Mouse (Mus musculus) retina, postnatal 1 day (tissue): ENCODE results near the gene Esrrb.

Source experiments
- DNase-seq: peaks from one replicate; pipeline ENCODE4 v3.0.0-alpha.2; 2012

The Esrrb gene

DNA sequence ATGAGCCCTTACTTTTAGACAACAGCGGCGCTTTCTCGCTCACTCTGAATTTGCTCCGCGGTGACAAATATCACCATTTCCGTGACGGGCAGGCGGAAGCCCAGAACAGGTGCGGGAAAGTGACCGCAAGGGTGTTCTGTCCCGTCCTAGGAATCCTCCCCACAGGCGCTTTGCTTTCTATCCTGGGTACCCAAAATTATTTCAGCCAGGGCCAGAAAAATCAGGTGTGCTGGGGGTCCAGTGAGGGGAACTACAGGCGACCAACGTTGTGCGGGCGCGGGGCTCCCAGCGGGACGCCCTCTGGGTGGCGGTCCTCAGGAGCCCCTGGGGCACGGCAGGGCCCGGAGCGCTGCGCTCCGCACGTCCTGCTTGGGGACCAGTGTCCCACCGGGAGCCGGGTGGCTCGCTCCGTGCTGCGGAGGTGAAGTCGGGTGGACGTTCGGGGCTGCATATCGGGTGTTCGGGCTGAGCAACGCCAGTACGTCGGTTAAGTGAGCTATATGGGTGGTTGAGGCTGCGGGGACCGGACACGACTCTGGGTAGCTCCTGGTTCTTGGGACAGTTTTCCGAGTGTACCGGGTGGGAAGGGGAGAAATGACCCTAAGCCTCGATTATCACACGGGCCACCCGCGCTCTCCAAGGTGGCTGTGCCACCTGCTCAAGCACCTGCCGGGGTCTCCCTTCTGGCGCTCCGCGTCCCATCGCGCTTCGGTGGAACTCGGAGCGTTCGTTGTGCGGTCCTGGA lies 61.4 kb downstream of the Esrrb start:
- DNase-seq, result no peak

DNA sequence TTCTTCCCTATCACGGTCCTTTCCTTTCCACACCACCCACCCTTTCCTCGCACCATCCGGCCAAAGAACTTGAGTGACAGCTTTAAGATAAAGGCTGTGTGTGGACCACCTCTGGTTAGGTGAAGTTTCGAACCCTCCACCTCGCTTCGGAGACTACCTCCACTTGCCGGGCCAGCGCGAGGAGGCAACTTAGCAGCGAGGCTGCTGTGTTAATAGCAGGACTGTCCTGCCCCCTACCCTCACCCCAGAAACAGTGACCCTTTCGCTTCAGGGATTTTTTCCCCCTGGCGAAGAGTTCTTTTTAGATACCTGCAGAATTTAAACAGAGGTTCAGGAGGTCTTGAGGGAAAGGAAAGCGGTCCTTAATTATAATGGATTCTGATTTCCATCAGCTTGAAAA lies 62.2 kb downstream of the Esrrb start:
- no peak for DNase-seq

- no peak for DNase-seq
Observed at GRCm38 (mm10) chr12:86427585-86427984, 66.7 kb downstream of the Esrrb start.

GRCm38 (mm10) chr12:86431671-86432070 lies 70.8 kb downstream of the Esrrb start:
- peak; percentile 63 for DNase-seq

- DNase-seq, result peak; percentile 86
Observed at GRCm38 (mm10) chr12:86433371-86433821, 72.5 kb downstream of the Esrrb start.

DNA sequence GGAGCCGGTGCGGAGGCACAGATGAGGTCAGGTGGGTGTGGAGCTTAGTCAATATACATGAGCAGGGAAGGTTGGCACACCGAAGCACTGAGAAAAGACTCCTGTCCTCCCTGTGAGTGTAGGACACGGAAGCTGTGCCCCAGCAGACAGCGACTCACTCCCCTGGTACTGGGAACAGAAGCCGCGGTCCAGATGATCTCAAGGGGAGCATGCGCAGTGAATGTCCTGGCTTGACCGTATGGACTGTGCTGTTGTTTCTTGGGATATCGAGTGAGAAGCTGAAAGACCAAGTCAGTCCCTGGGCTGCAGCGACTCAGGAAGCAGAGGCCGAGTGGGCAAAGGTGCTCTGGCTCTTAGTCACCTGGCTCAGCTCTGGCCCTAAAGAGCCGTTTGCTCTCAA lies 74.7 kb downstream of the Esrrb start:
- no peak for DNase-seq

- no peak for DNase-seq
Observed at GRCm38 (mm10) chr12:86450848-86451247, 89.9 kb downstream of the Esrrb start.

- DNase-seq, result no peak
Observed at GRCm38 (mm10) chr12:86455009-86455408, 94.1 kb downstream of the Esrrb start.

DNA sequence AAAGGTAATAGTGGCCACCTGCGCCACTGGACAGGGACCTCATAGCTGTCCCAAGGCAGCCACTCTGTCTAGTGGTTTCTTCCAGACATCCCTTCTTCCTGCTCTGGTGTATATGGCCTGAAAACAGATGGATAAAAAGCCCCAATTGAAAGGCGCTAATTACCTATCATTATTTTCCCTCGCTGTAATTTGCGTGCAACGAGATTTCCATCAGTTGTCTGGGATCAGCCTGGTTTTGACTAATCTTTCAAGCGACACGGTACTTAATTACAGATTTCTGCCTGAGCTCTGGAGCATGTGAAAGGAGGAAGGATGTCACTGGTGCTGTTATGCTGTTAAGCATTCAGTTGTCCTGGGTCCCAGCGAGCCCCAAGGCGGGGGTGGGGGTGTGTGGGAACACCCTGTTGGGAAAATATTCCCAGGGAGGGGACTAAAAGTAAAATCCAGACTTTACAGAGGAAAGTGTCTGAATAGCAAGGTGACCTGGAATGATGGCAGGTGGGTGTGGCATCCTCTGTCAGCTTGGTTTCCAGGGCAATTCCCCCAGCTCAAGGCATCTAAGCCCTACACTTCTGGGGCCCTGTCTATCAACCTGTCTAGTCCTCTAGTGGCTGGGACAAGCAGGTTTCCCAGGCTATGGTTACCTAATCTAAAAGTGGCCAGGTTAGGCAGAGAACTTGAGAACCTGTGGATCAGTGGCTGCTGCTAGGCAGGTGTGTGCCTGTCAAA lies 102.0 kb downstream of the Esrrb start:
- peak; percentile 13 for DNase-seq

- no peak for DNase-seq
Observed at GRCm38 (mm10) chr12:86464385-86464784, 103.5 kb downstream of the Esrrb start.

- no peak for DNase-seq
Observed at GRCm38 (mm10) chr12:86466180-86466579, 105.3 kb downstream of the Esrrb start.

DNA sequence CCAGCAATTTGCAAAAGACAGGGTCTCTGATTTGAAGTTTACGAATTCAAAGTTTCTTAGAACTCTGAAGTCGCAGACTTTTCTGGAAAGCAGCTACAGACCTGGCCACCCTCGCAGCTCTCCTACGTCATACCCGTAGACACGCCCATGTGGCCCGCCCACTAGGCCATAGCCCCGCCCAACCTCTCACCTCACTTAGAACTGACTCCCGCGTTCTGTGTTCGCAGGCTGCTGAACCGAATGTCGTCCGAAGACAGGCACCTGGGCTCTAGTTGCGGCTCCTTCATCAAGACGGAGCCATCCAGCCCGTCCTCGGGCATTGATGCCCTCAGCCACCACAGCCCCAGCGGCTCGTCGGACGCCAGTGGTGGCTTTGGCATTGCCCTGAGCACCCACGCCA lies 109.0 kb downstream of the Esrrb start:
- no peak for DNase-seq

GRCm38 (mm10) chr12:86470912-86471311 lies 110.0 kb downstream of the Esrrb start:
- no peak for DNase-seq

DNA sequence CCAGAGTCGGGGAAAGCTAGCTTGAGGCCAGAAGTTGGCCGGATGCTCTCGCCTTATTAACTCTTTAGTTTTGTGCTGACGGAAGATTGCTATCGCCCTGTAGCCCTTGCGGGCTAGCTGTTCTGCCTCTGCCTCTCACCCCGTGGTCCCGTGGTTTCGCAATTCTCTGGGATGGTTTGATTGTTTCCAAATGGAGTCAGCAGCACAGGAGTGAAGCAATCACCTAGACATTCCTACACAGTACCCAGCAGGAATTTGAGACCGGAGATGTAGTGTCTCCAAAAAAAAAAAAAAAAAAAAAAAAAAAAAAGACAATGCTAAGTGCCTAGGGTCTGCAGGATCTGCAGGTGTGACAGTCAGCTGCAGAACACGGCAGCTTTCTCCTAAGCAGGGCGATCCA lies 112.7 kb downstream of the Esrrb start:
- no peak for DNase-seq

DNA sequence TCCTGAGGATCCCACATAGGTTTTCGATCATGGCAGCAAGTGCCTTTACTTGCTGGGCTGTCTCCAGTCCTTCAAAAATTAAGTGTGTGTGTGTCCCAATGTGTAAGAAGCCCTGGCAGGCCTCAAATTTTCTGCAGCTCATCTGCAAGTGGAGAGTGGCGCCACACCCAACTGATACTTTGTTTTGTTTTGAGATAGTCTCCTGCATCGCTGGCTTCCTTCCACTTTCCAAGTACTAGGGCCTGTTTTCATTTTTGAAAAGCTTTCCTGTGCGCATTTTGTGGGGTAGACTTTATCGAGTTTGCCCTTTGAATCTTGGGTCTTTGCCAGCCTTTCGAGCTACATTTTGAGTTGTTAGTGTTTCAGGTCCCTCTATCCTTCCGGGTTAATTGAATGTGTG lies 115.1 kb downstream of the Esrrb start:
- no peak for DNase-seq

- no peak for DNase-seq
Observed at GRCm38 (mm10) chr12:86478908-86479307, 118.0 kb downstream of the Esrrb start.

- DNase-seq, result no peak
Observed at GRCm38 (mm10) chr12:86482029-86482428, 121.1 kb downstream of the Esrrb start.

DNA sequence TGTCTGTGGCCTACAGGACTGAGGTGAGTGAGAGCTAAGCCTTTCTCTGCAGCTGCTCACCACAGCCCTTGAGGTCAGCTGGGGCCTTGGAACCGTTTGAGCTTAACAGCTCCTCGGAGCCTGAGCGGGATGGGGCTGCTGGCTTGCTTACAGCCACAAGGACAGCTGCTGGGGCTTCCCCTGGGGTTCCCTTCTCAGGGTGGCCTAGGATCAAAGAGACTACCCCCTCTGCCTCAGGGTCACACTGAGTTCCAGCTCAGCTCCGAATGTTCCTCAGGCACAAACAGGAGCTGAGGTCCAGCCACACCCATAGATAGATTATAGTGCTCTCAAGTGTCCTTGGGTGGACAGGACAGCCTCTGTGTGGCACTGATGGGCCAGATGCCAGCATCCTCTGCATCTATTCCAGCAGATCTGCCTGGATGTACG lies 122.5 kb downstream of the Esrrb start:
- peak; percentile 33 for DNase-seq

DNA sequence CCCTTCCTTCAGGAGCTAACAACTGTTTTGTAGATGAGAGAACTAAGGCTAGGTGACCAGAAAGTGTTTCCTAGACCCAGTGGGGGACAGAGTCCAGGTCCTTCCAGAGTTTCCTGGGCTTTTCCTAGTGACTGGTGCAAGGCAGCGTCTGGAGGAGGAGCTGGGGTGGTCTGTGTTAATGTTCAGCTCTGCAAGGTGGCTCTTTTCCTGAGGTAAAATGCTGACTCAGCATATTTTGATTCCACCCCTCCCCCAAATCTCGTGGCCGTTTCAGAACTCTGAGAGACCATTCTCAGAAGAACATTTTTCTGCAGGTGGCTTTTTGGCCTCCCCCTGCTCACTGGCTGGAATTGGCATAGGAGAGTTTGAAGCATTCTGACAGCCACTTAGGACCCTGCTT lies 127.1 kb downstream of the Esrrb start:
- no peak for DNase-seq

DNA sequence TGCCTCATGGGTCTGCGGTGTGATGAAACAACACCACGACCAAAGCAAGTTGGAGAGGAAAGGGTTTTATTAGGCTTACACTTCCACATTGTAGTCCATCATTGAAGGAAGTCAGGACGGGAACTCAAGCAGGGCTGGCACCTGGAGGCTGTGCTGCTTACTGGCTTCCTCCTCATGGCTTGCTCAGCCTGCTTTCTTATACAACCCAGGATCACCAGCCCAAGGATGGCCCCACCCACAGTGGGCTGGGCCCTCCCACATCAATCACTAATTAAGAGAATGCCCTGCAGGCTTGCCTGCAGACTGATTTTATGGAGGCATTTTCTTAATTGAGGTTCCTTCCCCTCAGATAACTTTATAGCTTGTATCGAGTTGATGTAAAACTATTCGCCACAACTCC lies 129.1 kb downstream of the Esrrb start:
- DNase-seq, result no peak

- no peak for DNase-seq
Observed at GRCm38 (mm10) chr12:86491500-86491899, 130.6 kb downstream of the Esrrb start.

- peak; percentile 30 for DNase-seq
Observed at GRCm38 (mm10) chr12:86492822-86493221, 131.9 kb downstream of the Esrrb start.

DNA sequence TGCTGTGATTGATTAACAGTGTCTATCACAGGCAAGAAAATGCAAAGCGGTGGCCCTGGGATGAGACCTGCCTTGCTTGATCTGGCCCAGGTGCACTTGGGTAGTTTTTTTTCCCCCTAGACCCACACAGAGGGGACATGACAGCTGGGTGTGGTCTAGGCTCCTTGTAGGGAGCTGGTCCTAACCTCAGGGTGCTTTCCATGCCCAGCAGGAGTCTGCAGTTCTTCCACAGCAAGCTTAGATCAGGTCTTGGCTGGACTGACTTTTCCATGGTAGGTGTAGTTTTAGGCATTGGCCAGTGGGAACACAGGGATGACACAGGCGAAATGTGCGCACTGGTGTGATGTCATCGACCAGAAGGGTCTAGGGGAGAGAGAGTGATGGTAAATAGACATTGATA lies 136.2 kb downstream of the Esrrb start:
- DNase-seq, result no peak

GRCm38 (mm10) chr12:86498765-86499164 lies 137.8 kb downstream of the Esrrb start:
- DNase-seq, result no peak
